28 mouse cellular contexts compared by ENCODE assay signal in genomic region chr19:47750391-47750790, GRCm38 (mm10). TPM values are rescaled to one million over a fixed set of nuclear protein-coding genes. Genes with fewer than 3 reads are reported as not detected.
DNase-seq lines count a peak whose midpoint lies in the region; ATAC-seq and TF ChIP-seq lines count a peak whose summit lies in the region.
"Had no signal": no experiment of that assay in that cellular context is flagged by ENCODE, and none has a peak within 500 bp of the region (broad histone marks: within the 10 kb centered on the region; RNA-seq: fewer than 3 reads in every experiment).

No protein-coding gene starts in this region.

- H3K4me3 ChIP-seq in forebrain, embryonic 14.5 days (ENCODE audit: low read depth, low read length): no peak overlapping the region
- H3K4me3 ChIP-seq in forebrain, embryonic 11.5 days (ENCODE audit: low read depth, low read length): no peak overlapping the region
- no peak overlapping the region for H3K4me3 ChIP-seq in midbrain, embryonic 11.5 days (ENCODE audit: low read depth, low read length)
- H3K4me3 ChIP-seq in midbrain, embryonic 10.5 days: no peak overlapping the region
- H3K4me3 ChIP-seq: embryonic facial prominence, embryonic 12.5 days; forebrain, embryonic 10.5 days; forebrain, embryonic 15.5 days; heart, embryonic 12.5 days; heart, embryonic 15.5 days; hindbrain, embryonic 12.5 days; intestine, embryonic 15.5 days had no signal

- no peaks in the 10 kb centered on the region for H3K9me3 ChIP-seq in forebrain, embryonic 14.5 days (replicated peaks; ENCODE audit: control insufficient read depth, low read length)
- no peaks in the 10 kb centered on the region for H3K9me3 ChIP-seq in forebrain, embryonic 11.5 days (ENCODE audit: control insufficient read depth, low read length)
- H3K9me3 ChIP-seq in midbrain, embryonic 11.5 days (ENCODE audit: control insufficient read depth, low read length): no peaks in the 10 kb centered on the region
- H3K9me3 ChIP-seq in midbrain, embryonic 10.5 days (replicated peaks): no peaks in the 10 kb centered on the region
- H3K9me3 ChIP-seq: embryonic facial prominence, embryonic 12.5 days; forebrain, embryonic 10.5 days; forebrain, embryonic 15.5 days; heart, embryonic 12.5 days; heart, embryonic 15.5 days; hindbrain, embryonic 12.5 days; intestine, embryonic 15.5 days had no signal

- H3K9ac ChIP-seq in forebrain, embryonic 14.5 days (ENCODE audit: low read length): no peak overlapping the region
- H3K9ac ChIP-seq in forebrain, embryonic 11.5 days (ENCODE audit: low read length): no peak overlapping the region
- H3K9ac ChIP-seq in midbrain, embryonic 11.5 days (ENCODE audit: low read length): no peak overlapping the region
- H3K9ac ChIP-seq: embryonic facial prominence, embryonic 12.5 days; forebrain, embryonic 15.5 days; heart, embryonic 12.5 days; heart, embryonic 15.5 days; hindbrain, embryonic 12.5 days; intestine, embryonic 15.5 days had no signal

- no peak overlapping the region for H3K27ac ChIP-seq in forebrain, embryonic 14.5 days (ENCODE audit: low read depth, low read length)
- H3K27ac ChIP-seq in forebrain, embryonic 11.5 days (ENCODE audit: low read depth, low read length): no peak overlapping the region
- H3K27ac ChIP-seq in midbrain, embryonic 11.5 days (ENCODE audit: low read depth, low read length): no peak overlapping the region
- H3K27ac ChIP-seq in midbrain, embryonic 10.5 days (replicated peaks): no peak overlapping the region
- H3K27ac ChIP-seq: embryonic facial prominence, embryonic 12.5 days; forebrain, embryonic 10.5 days; forebrain, embryonic 15.5 days; heart, embryonic 15.5 days; hindbrain, embryonic 12.5 days; intestine, embryonic 15.5 days had no signal

- ATAC-seq in forebrain, embryonic 14.5 days: no peak
- ATAC-seq in forebrain, embryonic 11.5 days (replicated peaks; ENCODE audit: low FRiP score): no peak
- ATAC-seq in midbrain, embryonic 11.5 days (ENCODE audit: low FRiP score): 0 out of 2 replicates have a peak, but pooled peaks have one; percentile 19
- ATAC-seq in erythroblast, adult 5-6 weeks (replicated peaks; ENCODE audit: low FRiP score, poor library complexity, severe bottlenecking): no peak
- ATAC-seq: activated CD4-positive, CD25-positive, alpha-beta regulatory T cell, adult 4 months; CD4-positive, CD25-positive, alpha-beta regulatory T cell, adult 4 months; forebrain, embryonic 15.5 days; hindbrain, embryonic 16.5 days; intestine, embryonic 15.5 days had no signal

- H3K36me3 ChIP-seq in forebrain, embryonic 14.5 days (ENCODE audit: control insufficient read depth, insufficient read depth, low read length): no peaks in the 10 kb centered on the region
- no peaks in the 10 kb centered on the region for H3K36me3 ChIP-seq in forebrain, embryonic 11.5 days (ENCODE audit: control insufficient read depth, insufficient read depth, low read length)
- no peaks in the 10 kb centered on the region for H3K36me3 ChIP-seq in midbrain, embryonic 11.5 days (ENCODE audit: control insufficient read depth, insufficient read depth, low read length)
- H3K36me3 ChIP-seq in midbrain, embryonic 10.5 days: no peaks in the 10 kb centered on the region
- H3K36me3 ChIP-seq: embryonic facial prominence, embryonic 12.5 days; forebrain, embryonic 10.5 days; forebrain, embryonic 15.5 days; heart, embryonic 12.5 days; heart, embryonic 15.5 days; hindbrain, embryonic 12.5 days; intestine, embryonic 15.5 days had no signal

- 23% methylated on average over 5 of the region's 5 CpGs for WGBS in forebrain, embryonic 14.5 days
- 37% methylated on average over 5 of the region's 5 CpGs for WGBS in forebrain, embryonic 11.5 days
- 26% methylated on average over 5 of the region's 5 CpGs for WGBS in midbrain, embryonic 11.5 days
- 35% methylated on average over 5 of the region's 5 CpGs for WGBS in midbrain, embryonic 10.5 days

- no peak overlapping the region for H3K4me2 ChIP-seq in forebrain, embryonic 14.5 days (ENCODE audit: low read length)
- H3K4me2 ChIP-seq in forebrain, embryonic 11.5 days (ENCODE audit: low read depth, low read length, severe bottlenecking): no peak overlapping the region
- H3K4me2 ChIP-seq in midbrain, embryonic 11.5 days: no peak overlapping the region
- H3K4me2 ChIP-seq: embryonic facial prominence, embryonic 12.5 days; forebrain, embryonic 15.5 days; heart, embryonic 12.5 days; heart, embryonic 15.5 days; hindbrain, embryonic 12.5 days; intestine, embryonic 15.5 days had no signal

- TF ChIP-seq POLR2A in brain, embryonic 14.5 days (IDR thresholded peaks at IDR 0.05; ENCODE audit: borderline replicate concordance, extremely low read depth, insufficient read depth, insufficient read length, poor library complexity, severe bottlenecking): no peak

- H3K4me1 ChIP-seq in forebrain, embryonic 14.5 days (ENCODE audit: control insufficient read depth, insufficient read depth, low read length): 0 out of 2 replicates have a peak, but pooled peaks cover 2% of the 10 kb centered on the region
- H3K4me1 ChIP-seq in forebrain, embryonic 11.5 days (replicated peaks; ENCODE audit: control insufficient read depth, insufficient read depth, low read length): 0 out of 2 replicates have a peak, but pooled peaks cover 3% of the 10 kb centered on the region
- peaks cover 11% of the 10 kb centered on the region for H3K4me1 ChIP-seq in midbrain, embryonic 11.5 days (ENCODE audit: control insufficient read depth, insufficient read depth, low read length)
- peaks cover 26% of the 10 kb centered on the region for H3K4me1 ChIP-seq in midbrain, embryonic 10.5 days
- H3K4me1 ChIP-seq: embryonic facial prominence, embryonic 12.5 days; forebrain, embryonic 15.5 days; heart, embryonic 12.5 days; heart, embryonic 15.5 days; hindbrain, embryonic 12.5 days; intestine, embryonic 15.5 days had no signal

- TF ChIP-seq CTCF in brain, embryonic 14.5 days (IDR thresholded peaks at IDR 0.05; ENCODE audit: borderline replicate concordance, extremely low read depth, insufficient read depth, insufficient read length): no peak

- DNase-seq in forebrain, embryonic 14.5 days (ENCODE audit: low spot score): peak; percentile 13
- no peak for DNase-seq in forebrain, embryonic 11.5 days (ENCODE audit: low spot score)
- no peak for DNase-seq in midbrain, embryonic 11.5 days (ENCODE audit: low spot score, missing footprints)
- DNase-seq in midbrain, embryonic 10.5 days (ENCODE audit: low spot score): no peak
- DNase-seq in Muller cell, postnatal 12 days (ENCODE audit: inconsistent ontology term): peak; percentile 32
- DNase-seq in brain, embryonic 14.5 days (ENCODE audit: low read depth): peak; percentile 51
- no peak for DNase-seq in cerebellum, postnatal 4 days (ENCODE audit: low spot score in 2 of 2)
- DNase-seq: adrenal gland, adult 8-10 months; adrenal gland, postnatal 25 days; cerebellum, adult 18-20 months; cerebellum, adult 9-10 months; cerebellum, postnatal 14 days; gastrocnemius, postnatal 25 days; heart, adult 18-20 months; heart, postnatal 10 days; heart, postnatal 4 days had no signal

- H3K27me3 ChIP-seq in forebrain, embryonic 14.5 days (replicated peaks; ENCODE audit: control insufficient read depth, insufficient read depth, low read length): no peaks in the 10 kb centered on the region
- H3K27me3 ChIP-seq in forebrain, embryonic 11.5 days (ENCODE audit: control insufficient read depth, insufficient read depth, low read length): no peaks in the 10 kb centered on the region
- no peaks in the 10 kb centered on the region for H3K27me3 ChIP-seq in midbrain, embryonic 11.5 days (ENCODE audit: control insufficient read depth, insufficient read depth, low read length)
- H3K27me3 ChIP-seq in midbrain, embryonic 10.5 days (ENCODE audit: low read depth, poor library complexity, severe bottlenecking): peaks cover 15% of the 10 kb centered on the region
- H3K27me3 ChIP-seq: embryonic facial prominence, embryonic 12.5 days; forebrain, embryonic 15.5 days; heart, embryonic 12.5 days; heart, embryonic 15.5 days; hindbrain, embryonic 12.5 days; intestine, embryonic 15.5 days had no signal

RNA-seq across cellular contexts. Expression of gene Sfr1, which starts 18.9 kb away (rescaled TPM):
- polyA plus RNA-seq in forebrain, embryonic 14.5 days (2014; fragmentation: Nextera tagmentation; extraction: Ambion mirVana): 206 and 212 TPM in 2 replicates
- polyA plus RNA-seq in forebrain, embryonic 11.5 days (2014; fragmentation: Nextera tagmentation; extraction: Ambion mirVana): 313 and 346 TPM in 2 replicates
- 330 and 344 TPM in 2 replicates for polyA plus RNA-seq in midbrain, embryonic 11.5 days (2014; fragmentation: Nextera tagmentation; extraction: Ambion mirVana)
- 271 and 279 TPM in 2 replicates for polyA plus RNA-seq in midbrain, embryonic 10.5 days (2016; fragmentation: Nextera tagmentation; extraction: Ambion mirVana)
- polyA plus RNA-seq in brain, embryonic 14.5 days (2012; rRNA removed): 96.2 and 107 TPM in 2 replicates
- total RNA-seq in erythroblast, adult 5-6 weeks (2015; ENCODE audit: low replicate concordance): 25.2 and 26.8 TPM in 2 replicates
- 23.4 and 31.6 TPM in 2 replicates for total RNA-seq in erythroblast, adult 5-6 weeks (2017; ENCODE audit: low replicate concordance)

RNA-seq across cellular contexts. Expression of gene Col17a1, which starts 58.5 kb away (rescaled TPM):
- polyA plus RNA-seq in forebrain, embryonic 14.5 days (2014; fragmentation: Nextera tagmentation; extraction: Ambion mirVana): 0.12 and 0.15 TPM in 2 replicates
- 0.61 and 1.1 TPM in 2 replicates for polyA plus RNA-seq in forebrain, embryonic 11.5 days (2014; fragmentation: Nextera tagmentation; extraction: Ambion mirVana)
- 0.25 and 0.52 TPM in 2 replicates for polyA plus RNA-seq in midbrain, embryonic 11.5 days (2014; fragmentation: Nextera tagmentation; extraction: Ambion mirVana)
- 0.17 and 0.31 TPM in 2 replicates for polyA plus RNA-seq in midbrain, embryonic 10.5 days (2016; fragmentation: Nextera tagmentation; extraction: Ambion mirVana)
- 1.4 and 2.6 TPM in 2 replicates for polyA plus RNA-seq in brain, embryonic 14.5 days (2012; rRNA removed)
- not detected in 2 replicates for total RNA-seq in erythroblast, adult 5-6 weeks (2015; ENCODE audit: low replicate concordance)
- not detected in 2 replicates for total RNA-seq in erythroblast, adult 5-6 weeks (2017; ENCODE audit: low replicate concordance)
- total RNA-seq: adrenal gland, adult 8-10 months; adrenal gland, postnatal 25 days; common myeloid progenitor, adult 5-6 weeks had no signal
- polyA plus RNA-seq: activated CD4-positive, CD25-positive, alpha-beta regulatory T cell, adult 4 months; CD4-positive, CD25-positive, alpha-beta regulatory T cell, adult 4 months had no signal

Comparison
In these comparisons a context has a peak if more than half of its experiments do, and no peak if none do; other contexts are left out.
1. DNase-seq: peak in forebrain, embryonic 14.5 days (single experiment), Muller cell, postnatal 12 days (single experiment) and brain, embryonic 14.5 days (single experiment); none in forebrain, embryonic 11.5 days (single experiment), midbrain, embryonic 11.5 days (single experiment), midbrain, embryonic 10.5 days (single experiment) and cerebellum, postnatal 4 days (0 of 2).